Mouse (Mus musculus) WW6 (cell line): Measurements from ENCODE around the gene Adgrf3.
A peak's percentile ranks its signal among the peaks of the same experiment; 100 is the strongest.
"Not testable (repeated sequence)": the region's sequence is repeated elsewhere in the genome, so short reads cannot be mapped to it uniquely, and the experiment has no call there.

Source experiments
- DNase-seq: peaks from one replicate; pipeline ENCODE4 v3.0.0-alpha.2; 2013; ENCODE audit warnings: low read depth, low spot score

Gene Adgrf3

GRCm38 (mm10) chr5:30205493-30205892 is at the start of gene Adgrf3:
Adgrf3 (minus strand) TSS chr5:30205722.
- DNase-seq, result no peak

DNA sequence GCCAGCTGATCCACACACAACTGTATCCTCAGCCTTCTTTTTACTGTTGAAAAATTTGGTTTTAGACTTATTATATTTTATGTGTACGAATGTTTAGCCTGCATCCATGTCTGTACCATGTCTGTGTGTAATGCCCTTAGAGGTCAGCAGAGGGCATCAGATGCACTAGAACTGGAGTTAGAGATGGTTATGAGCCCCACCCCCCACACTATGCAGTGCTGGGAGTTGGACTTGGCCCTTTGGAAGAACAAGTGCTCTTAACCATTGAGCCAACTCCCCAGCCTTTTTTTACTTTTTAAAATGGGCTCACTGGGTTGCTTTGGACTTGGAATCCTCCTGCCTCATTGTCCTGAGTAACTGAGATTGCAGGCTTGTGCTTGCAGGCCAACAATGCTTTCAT is 42.1 kb upstream of the Adgrf3 start:
- no peak for DNase-seq

DNA sequence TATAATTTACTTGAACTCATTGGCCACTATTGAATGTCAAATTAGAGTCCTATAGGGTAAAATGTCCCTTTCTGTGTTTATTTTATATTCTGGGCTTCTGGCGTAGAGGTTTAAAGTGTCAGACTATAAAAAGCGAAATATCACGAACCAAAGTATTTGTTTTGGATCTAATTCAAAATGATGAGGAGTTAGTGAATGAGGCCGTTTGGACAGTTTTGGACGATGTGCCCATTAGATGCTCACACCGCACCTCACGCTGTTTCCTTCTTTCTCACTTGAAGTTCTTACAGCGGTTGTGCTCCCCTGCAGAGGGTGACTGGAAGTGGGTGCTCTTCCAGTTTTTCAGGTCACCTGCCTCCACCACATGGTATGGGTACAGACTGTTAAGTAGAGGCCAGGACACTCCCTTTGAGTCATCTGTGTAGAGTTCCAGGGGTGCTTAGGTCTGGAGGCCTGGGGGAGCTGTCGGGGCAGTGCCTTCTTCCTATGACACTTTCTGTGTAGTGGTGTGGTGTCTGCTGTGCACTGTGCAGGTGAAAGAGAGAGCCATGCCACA is 40.4 kb upstream of the Adgrf3 start:
- DNase-seq, result no peak

- no peak for DNase-seq
These were observed 38.2 kb upstream of the Adgrf3 start for GRCm38 (mm10) chr5:30243741-30244140.

GRCm38 (mm10) chr5:30242410-30242809 is 36.9 kb upstream of the Adgrf3 start:
- DNase-seq, result no peak

- DNase-seq, result no peak
These were observed 35.0 kb upstream of the Adgrf3 start for GRCm38 (mm10) chr5:30240552-30240951.

GRCm38 (mm10) chr5:30238533-30238932 is 33.0 kb upstream of the Adgrf3 start:
- DNase-seq, result no peak

- DNase-seq, result no peak
These were observed 30.2 kb upstream of the Adgrf3 start for GRCm38 (mm10) chr5:30235641-30236126.

GRCm38 (mm10) chr5:30233979-30234378 is 28.5 kb upstream of the Adgrf3 start:
- no peak for DNase-seq

- no peak for DNase-seq
These were observed 27.5 kb upstream of the Adgrf3 start for GRCm38 (mm10) chr5:30233042-30233441.

- peak; percentile 48 for DNase-seq
These were observed 26.9 kb upstream of the Adgrf3 start, which contains the start of gene Selenoi for GRCm38 (mm10) chr5:30232271-30232971. Selenoi (plus strand) TSS chr5:30232581.

- DNase-seq, result no peak
These were observed 26.4 kb upstream of the Adgrf3 start for GRCm38 (mm10) chr5:30231891-30232270.

GRCm38 (mm10) chr5:30230901-30231300 is 25.4 kb upstream of the Adgrf3 start:
- no peak for DNase-seq

DNA sequence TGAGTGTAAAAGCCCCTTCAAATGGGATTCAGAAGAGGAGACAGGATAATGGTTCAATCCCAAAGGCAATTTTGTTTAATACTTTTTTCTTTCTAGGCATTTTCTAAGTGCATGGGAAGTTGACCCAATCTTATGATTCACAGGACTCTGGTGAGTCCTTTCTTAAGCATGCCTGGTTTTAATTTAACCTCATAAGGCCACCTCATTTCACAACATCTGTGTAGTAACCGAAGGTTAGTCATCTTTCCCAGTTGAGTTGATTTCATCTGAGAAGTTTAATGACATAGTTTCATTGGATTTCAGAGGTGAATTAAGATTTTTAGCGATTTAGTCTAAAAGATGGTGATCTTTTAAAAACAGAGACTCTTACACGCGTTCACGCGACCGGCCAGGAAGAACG is 17.2 kb upstream of the Adgrf3 start:
- DNase-seq, result no peak

DNA sequence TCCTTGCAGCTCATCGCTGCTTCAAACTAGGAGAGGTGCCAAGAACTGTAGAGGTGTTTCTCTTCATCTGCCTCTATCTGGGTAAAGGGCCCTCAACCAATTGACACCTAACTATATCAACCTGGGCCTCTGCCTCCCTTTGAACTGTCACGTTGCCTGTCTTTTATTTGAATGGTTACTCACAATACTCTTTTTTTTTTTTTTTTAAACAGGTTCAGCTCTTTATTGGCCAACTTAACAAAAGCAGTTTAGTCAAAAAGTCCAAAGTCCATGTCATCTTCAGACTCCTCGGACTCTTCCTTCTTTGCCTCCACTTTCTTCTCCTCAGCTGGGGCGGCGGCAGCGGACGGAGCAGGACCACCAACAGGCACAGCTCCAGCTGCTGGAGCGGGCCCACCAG is 15.1 kb upstream of the Adgrf3 start:
- DNase-seq, result no peak

DNA sequence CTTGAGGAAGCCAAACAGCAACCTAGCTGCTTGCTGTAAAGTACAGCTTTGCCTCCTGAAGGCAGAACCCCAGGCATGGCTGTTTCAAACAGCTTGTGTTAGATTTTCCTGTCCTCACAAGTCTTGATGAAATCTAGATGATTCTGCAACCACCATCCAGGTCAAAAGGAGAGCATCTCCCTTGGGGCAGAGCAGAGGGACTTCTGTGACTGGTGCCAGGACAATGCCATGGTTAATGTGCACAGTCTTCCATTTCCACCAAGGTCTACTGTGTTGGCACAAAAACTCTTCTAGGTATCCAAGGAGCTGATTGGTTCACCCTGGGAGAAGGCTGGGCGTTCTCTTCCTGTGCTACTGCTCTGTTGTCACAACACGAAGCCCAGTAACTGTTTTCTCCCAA is 14.2 kb upstream of the Adgrf3 start:
- no peak for DNase-seq

DNA sequence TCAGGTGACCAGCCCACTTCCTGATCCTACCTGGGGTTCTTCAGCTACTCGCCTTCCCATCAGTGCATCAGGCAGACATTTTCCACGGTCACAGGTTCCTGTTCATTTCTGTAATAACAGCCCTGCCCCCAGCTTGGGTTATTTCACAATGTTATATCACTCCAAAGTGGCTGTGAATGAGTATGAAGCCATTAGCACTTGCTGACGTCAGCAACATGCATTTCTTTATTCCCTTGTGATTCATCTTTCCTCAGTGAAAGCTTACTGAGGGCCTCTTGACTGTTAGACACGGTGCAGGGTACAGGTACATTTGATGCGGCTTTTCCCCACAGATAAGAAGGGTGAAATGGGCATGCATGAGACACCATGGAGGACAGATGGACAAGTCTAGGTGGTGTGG is 10.4 kb upstream of the Adgrf3 start:
- DNase-seq, result no peak

DNA sequence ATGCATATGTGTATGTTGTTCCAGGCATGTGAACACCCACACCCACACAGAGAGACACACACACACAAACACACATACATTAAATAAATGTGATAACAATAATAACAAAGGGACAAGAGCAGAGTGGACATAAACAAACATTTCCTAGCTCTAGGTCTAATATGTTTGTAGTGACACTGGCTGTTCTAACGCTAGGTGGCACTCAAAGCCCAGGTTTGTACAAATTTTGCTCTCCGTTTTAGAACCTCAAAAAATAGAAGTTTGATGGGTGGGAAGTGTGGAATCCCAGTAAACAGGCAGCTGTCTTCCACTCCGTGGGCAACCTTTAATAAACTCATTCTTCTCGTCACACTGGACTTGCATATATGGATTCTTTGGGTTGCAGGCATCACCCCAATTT is 9.4 kb upstream of the Adgrf3 start:
- no peak for DNase-seq

GRCm38 (mm10) chr5:30210758-30211157 is 5.2 kb upstream of the Adgrf3 start:
- DNase-seq, result not testable (repeated sequence)

DNA sequence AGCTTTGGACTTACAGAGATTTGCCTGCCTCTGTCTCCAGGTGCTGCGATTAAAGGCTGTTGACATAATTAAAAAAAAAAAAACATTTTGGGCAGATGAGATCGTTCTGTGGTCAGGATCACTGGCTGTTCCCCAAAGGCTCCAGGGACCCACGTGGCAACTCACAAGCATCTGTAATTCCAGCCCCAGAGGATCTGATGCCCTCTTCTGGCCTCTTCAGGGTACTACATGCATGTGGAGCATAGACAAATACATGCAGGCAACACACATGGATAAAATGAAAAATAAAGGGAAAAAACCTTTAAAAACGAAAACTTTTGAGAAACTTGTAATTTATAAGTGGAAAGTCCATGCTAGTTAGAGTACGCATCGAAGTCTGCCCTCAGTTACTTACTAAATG is 1.8 kb upstream of the Adgrf3 start:
- DNase-seq, result peak; percentile 26

DNA sequence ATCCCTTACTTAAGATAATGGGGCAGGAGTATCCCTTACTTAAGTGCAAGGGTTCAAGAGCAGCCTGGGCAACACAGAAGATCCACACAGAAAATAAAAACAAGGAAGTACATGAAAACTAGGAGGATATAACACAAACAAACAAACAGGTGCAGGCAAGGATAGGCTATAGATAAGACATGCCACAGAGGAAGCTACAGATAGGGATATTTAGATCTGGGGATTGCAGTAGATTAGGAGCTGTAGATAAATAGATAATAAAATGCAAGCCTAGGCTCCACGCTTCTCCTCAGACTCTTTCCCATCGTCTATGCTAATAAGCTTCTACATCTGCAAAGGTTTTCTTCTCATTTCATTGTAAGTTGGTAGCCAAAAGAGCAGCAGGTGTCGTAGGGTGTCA is 488 bp downstream of the Adgrf3 start:
- DNase-seq, result no peak

GRCm38 (mm10) chr5:30204441-30204840 is 1.1 kb downstream of the Adgrf3 start:
- DNase-seq, result no peak

GRCm38 (mm10) chr5:30203216-30203885 is 2.2 kb downstream of the Adgrf3 start:
- DNase-seq, result no peak
